Mouse (Mus musculus) E14TG2a.4 (cell line): ENCODE results near the gene Nosip.

Source experiments
- CTCF ChIP-seq: conservative IDR thresholded peaks from 2 replicates; pipeline ENCODE4 v1.5.1; 2014; ENCODE audit warnings: low read length
- NANOG ChIP-seq: IDR thresholded peaks from 2 replicates; pipeline ENCODE4 v1.6.1; 2014; ENCODE audit warnings: borderline replicate concordance, low read length, mixed read lengths

DNA sequence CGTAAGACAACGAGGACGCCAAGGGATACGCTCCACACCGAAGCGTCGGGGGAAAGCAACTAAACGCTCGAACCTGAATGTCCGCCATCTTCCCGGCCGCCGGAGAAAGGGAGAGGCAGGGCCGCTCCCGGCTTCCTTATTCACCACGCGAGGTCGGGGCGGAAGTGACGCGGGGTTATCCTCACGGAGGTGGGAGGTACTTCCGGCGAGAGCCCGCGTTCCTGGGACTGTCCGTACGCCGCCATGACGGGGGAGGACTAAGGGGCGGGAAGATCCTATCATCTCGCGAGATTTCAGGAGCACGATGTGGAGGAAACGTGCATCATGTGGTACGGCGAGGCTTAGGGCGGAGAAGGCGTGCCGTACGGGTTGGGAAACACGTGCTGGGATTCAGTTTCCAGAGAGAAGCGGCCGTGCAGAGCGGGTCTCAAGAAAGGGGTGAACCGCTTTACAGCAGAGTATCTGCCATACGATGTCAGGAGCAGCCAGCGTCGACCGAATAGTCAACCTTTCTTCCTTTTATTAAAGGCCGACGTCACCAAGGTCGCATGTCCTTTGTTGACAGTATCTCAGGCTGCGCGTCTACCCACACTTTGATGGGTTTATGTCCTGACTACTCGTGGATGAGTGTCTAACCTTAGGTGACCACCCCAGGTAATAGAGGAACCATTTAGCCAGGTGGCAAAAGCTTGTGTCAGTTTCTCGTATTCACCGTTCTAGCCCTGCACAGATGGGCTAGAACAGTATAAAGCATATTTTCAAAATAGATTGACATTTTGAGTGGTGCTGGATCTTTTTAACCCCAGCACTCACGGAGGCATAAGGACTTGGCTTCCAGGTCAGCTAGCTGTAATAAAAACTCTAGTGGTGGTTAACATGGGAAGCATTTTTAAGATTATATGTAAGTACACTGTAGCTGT, 62.3 kb downstream of the Nosip start, which contains the start of gene Rps11:
- TF ChIP-seq NANOG: no peak
- TF ChIP-seq CTCF: no peak
